ENCODE assay signal across 10 mouse cellular contexts in genomic region chr1:128405041-128405481, GRCm38 (mm10). TPM values are rescaled to one million over a fixed set of nuclear protein-coding genes. Genes with fewer than 3 reads are reported as not detected.
A peak's percentile ranks its signal among the peaks of the same experiment; 100 is the strongest.
DNase-seq lines count a peak whose midpoint lies in the region; ATAC-seq lines count a peak whose summit lies in the region.
"Had no signal": no experiment of that assay in that cellular context is flagged by ENCODE, and none has a peak within 500 bp of the region (broad histone marks: within the 10 kb centered on the region; RNA-seq: fewer than 3 reads in every experiment).

No protein-coding gene starts in this region.

- no peak overlapping the region for H3K4me2 ChIP-seq in neural tube, embryonic 11.5 days (ENCODE audit: low read depth)

- no peak overlapping the region for H3K4me3 ChIP-seq in neural tube, embryonic 11.5 days (ENCODE audit: low read depth, low read length)

- DNase-seq in embryo, embryonic 10.5 days (ENCODE audit: low spot score) = peak; percentile 27
- no peak for DNase-seq in embryo, embryonic 10 days (ENCODE audit: low spot score)
- DNase-seq in neural tube, embryonic 11.5 days (ENCODE audit: low spot score) = peak; percentile 42
- no peak for DNase-seq in neural tube, embryonic 10.5 days (ENCODE audit: extremely low spot score, low spot score)
- DNase-seq in lung, postnatal 10 days = peak; percentile 32
- peak; percentile 9 for DNase-seq in telencephalon, adult 2 months (ENCODE audit: low read depth, low spot score)
- no peak for DNase-seq in thymus, postnatal 36 days
- DNase-seq in frontal cortex, postnatal 14 days (ENCODE audit: low spot score in 2 of 2) = no peak
- DNase-seq: B cell, adult 2 months; heart, adult 18-20 months had no signal

- WGBS in neural tube, embryonic 11.5 days = 32% methylated on average over 2 of the region's 2 CpGs

- H3K4me1 ChIP-seq in neural tube, embryonic 11.5 days (ENCODE audit: control insufficient read depth, insufficient read depth, low read length) = peaks cover 6% of the 10 kb centered on the region; the same call in 1 of the 2 replicates

- H3K27ac ChIP-seq in neural tube, embryonic 11.5 days (ENCODE audit: low read depth, low read length) = peak overlapping the region; percentile 62; the same call in 1 of the 2 replicates

- H3K9me3 ChIP-seq in neural tube, embryonic 11.5 days (ENCODE audit: control insufficient read depth, low read length) = no peaks in the 10 kb centered on the region

- no peaks in the 10 kb centered on the region for H3K36me3 ChIP-seq in neural tube, embryonic 11.5 days (ENCODE audit: control insufficient read depth, insufficient read depth, low read length)

- no peak overlapping the region for H3K9ac ChIP-seq in neural tube, embryonic 11.5 days (ENCODE audit: low read length)

- peak; percentile 85 for ATAC-seq in neural tube, embryonic 11.5 days (ENCODE audit: insufficient read depth, low FRiP score, low TSS enrichment)

- H3K27me3 ChIP-seq in neural tube, embryonic 11.5 days (ENCODE audit: control insufficient read depth, insufficient read depth, low read length) = no peaks in the 10 kb centered on the region

RNA-seq across cellular contexts. Expression of gene Dars, which starts 12.1 kb away (rescaled TPM):
- polyA plus RNA-seq in neural tube, embryonic 11.5 days (2014; fragmentation: Nextera tagmentation; extraction: Ambion mirVana) = 127 and 133 TPM in 2 replicates

RNA-seq across cellular contexts. Expression of gene Mcm6, which starts 45.6 kb away (rescaled TPM):
- polyA plus RNA-seq in neural tube, embryonic 11.5 days (2014; fragmentation: Nextera tagmentation; extraction: Ambion mirVana) = 292 and 301 TPM in 2 replicates

Comparison
In these comparisons a context has a peak if more than half of its experiments do, and no peak if none do; other contexts are left out.
1. DNase-seq: peak in embryo, embryonic 10.5 days (single experiment), neural tube, embryonic 11.5 days (single experiment), lung, postnatal 10 days (single experiment) and telencephalon, adult 2 months (single experiment); none in embryo, embryonic 10 days (single experiment), neural tube, embryonic 10.5 days (single experiment), thymus, postnatal 36 days (0 of 2) and frontal cortex, postnatal 14 days (0 of 2).